Mouse (Mus musculus): Measurements from ENCODE around the gene Cdh6.

Gene Cdh6

DNA sequence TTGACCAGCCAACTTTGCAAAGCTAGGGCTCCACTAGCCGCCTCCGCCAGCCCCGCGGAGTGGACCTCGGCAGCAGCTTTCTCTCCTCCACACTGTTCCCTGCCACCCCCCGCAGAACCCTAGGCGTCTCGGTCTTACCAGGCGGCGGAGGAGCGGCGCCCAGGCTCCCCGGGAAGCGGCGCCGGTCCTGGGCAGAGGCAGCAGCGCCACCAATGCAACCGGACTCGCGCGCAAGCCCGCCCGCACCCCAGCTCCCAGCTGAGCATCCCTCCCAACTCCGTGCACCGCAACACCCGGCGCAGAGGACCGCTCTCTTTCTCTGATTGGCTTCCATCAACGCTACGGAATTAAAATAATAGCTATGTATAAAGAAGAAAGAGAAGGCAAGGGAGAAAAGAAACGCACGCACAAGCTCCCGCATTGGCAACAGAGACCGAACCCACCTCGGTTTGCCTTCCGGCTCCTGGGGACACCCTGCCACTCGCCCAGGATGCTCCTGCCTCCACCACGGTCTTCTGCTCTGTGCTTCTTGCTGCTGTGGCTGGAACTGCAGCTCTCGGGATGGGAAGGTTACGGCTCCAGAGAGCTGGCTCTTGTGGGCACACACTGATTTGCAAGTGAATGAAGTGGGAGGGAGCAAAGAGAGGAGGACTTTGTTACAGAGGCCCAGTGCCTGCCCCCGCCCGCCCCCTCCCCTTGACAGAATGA lies at the start of gene Cdh6:
TSS of gene Cdh6 (minus strand) at position 605 of the 708 bp plus-strand sequence.
- peak; percentile 17 for DNase-seq (ENCODE audit: low spot score)

DNA sequence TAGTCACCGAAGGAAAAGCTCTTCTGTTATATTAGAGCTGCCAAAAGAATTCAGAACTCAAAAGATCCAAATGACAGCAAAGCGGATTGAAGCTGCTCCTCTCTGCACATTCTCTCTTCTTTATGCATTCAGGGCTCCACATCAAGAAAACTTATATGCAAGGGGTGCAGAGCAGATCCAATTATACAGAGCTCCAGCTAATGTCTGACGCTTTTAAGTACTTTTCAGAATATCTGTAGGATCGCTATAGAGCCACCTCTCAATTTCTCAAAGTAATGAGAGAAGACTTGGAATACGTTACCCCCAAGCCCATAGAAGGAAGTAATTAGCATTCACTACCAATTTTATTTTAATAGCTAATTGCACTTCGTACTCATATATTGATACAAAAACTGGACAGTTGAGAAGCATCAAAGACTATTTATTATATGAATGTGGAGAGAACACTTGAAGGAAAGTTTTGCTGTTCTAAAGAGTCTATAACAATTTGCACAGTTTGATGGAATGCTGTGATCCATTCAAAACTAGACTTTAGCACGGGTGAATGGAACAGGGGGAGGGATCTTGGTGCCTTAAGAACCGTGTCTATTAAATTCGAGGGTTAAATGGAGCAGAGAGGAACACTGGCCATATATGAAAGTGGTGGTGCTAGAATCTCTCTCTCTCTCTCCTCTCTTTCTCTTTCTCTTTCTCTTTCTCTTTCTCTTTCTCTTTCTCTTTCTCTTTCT lies 46.4 kb upstream of the Cdh6 start:
- DNase-seq (ENCODE audit: low spot score), result no peak

DNA sequence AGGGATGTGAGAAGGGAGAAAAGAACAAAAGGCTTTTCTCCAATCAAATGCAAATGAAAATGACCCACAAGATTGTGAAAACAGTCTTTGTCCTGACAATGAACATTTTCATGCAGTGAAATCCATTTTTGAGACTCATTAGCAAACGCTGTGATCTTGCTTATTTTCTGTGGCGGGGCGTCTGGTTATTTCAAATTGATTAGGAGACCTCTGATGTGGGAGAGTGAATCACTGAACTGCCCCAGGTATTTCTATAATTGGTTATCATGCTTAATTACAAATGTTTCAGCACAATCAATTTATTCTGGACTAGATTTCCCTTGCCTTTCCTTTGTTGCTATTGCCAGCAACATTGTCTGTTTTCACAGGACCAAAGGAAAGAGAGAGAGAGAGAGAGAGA lies 44.3 kb upstream of the Cdh6 start:
- no peak for DNase-seq (ENCODE audit: low spot score)

DNA sequence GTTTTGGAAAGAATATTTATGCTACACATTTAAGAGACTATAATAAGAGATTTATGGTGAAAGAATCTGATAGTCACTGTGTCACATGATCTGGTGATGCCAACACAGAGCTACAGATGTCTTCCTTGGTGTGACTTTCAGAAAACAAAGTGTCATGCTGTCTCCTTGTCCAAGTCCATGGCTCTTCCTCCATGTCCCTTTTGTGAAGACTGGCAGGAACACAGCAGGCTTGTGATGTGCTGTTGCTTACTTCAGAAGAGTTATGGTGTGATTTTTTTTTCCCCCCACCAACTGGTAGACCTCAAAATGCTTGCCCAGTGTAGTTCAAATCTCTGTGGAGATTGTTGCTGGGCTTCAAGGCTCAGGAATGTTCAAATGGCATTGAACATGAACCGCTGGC lies 43.7 kb upstream of the Cdh6 start:
- DNase-seq (ENCODE audit: low spot score), result no peak

DNA sequence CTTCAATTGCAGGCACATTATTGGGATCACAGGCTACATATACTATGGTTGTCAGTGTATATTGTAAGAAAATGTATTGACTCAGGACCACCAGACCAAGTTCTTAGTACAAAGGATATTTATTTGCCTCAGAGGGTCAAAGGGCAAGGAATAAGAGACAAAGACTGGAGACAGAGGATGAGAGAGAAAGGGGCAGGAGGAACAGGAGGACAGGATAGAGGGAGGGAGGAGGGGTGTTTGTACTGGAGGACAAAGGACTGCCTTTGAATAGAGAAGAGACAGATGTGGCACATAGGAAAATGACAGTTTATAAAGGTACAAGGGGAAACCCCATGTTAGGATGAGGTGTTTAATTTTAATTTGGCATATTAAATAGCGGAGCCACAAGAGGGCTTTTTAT lies 39.5 kb upstream of the Cdh6 start:
- DNase-seq (ENCODE audit: low spot score), result no peak

DNA sequence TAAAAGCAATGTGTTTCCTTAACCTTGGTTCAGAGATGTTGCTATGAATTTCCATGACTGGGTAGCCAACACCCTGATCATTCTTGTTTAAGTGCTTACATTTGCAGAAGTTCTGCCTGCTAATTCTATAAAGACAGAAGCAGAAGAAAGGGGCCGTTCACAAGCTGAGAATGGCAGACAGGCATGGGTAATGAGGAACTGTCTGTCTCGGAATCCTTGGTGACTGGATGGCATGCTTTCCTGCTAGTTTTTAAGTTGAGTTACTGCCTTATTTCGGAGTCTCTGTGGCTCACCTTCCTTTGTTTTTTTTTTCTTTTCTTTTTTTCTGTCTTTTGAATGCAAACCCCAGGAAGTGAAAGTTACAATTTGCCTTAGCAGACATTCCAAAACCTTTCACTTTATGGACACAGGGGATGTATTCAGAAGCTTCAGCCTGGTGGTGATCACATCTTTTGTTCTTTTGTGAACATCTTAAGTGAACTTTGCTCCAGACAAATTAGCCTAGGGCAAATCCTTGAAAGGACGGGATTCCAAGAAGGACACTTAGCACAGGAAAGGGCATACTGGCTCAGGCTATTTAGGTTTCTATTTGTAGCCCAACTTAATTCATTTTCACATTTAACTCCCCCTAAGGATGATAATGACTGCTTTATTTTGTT lies 38.7 kb upstream of the Cdh6 start:
- no peak for DNase-seq (ENCODE audit: low spot score)

DNA sequence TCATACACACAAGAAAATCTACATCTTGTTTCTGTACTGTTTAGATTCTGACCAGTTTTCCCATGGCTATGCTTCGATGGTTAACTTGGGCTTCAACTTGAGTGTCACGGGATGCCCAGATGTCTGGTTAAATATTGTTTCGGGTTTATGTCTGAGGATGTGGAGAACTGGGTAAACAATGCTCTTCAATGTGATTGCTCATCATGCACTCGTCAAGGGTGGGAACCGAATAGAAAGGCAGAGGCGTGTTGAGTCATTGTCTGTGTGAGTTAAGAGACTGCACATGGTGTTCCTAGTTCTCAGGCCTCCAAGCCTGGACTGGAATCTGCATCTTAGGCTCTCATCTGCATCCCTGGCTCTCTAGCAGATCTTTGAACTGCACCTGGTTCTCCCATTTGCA lies 36.7 kb upstream of the Cdh6 start:
- no peak for DNase-seq (ENCODE audit: low spot score)

DNA sequence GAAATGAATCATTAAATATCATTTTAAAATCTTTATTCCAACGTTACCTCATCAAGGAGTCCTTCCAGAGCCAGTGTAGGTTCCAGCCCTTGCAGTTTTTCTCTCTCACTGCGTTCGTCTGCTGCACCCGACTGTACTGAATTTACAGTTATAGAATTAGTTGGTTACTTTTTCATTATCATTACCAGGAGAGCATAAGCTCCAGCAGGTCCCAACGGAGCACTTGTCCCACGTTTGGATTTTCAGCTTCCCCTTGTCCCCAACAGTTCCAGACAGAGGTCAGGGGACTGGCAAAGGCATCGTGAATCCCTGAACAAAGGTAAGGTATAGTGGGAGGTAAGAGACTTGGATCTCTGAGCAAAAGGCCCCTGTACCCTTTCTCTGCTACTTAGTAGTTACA lies 35.2 kb upstream of the Cdh6 start:
- DNase-seq (ENCODE audit: low spot score), result no peak

DNA sequence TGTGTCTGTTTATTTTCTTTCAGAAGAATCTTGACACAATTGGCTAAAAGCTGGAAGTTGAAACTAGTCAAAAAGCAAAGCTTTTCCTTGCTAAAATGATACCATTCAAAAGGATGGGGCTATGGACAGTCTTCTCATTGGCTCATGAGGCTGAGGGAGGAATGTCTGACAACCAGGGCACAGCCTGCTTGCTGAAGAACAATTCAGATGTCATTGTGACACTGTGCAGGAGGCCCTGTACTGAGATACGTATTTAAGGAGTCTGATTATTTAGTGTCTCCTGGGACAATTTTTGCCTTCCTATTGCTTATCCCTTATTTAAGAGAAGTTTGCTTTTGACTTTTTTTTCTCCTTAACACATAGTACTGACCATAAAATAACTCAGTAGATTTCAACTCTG lies 22.8 kb upstream of the Cdh6 start:
- DNase-seq (ENCODE audit: low spot score), result no peak

DNA sequence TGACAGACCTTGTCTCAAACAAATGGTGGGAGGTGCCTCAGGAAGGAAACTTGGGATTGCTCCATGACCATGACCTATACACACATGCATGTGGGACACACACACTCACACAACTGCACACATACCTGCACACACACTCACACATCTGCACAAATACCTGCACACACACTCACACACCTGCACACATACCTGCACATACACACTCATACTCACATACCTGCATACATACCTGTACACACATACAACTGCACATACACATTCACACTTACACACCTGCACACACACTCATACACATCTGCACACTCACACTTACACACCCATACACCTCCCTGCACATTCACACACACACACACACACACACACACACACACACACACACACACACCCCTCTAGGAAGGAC lies 20.6 kb upstream of the Cdh6 start:
- no peak for DNase-seq (ENCODE audit: low spot score)

DNA sequence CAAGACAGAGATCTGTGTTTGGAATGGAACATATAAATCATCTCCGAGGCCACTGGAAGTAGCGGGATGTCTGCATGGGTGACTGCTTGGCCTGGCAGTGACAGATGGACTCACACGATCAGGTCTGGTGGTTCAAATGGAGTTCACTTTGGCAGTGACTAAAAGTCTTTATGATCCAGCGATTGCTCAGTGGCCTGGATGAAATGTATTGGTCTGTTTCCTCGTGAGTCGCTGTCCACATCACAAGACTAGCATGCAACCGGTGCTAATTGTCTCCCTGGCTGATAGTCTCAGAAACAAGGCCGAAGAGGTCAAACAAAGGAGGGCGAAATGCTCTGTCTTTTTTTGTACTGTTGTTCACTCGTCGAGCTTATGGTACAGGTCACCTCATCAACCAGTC lies 19.6 kb upstream of the Cdh6 start:
- no peak for DNase-seq (ENCODE audit: low spot score)

DNA sequence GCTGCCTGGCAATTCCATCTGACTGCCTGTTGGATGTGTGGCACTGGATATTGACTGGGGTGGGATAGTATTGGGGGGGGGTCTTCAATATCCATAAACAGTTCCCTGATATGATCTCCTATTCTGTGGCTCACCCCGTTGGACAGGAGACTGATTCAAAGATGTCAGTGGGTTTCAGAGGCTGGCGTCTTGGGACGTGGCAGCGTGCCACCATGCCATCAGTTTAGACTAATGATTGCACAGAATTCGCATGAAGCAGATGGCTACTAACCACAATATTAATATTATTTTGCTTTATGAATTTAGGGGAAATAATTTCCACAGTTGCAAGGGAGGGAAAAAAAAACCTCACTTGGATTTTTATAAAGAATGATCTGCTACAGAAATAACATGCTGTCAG lies 10.2 kb upstream of the Cdh6 start:
- no peak for DNase-seq (ENCODE audit: low spot score)

DNA sequence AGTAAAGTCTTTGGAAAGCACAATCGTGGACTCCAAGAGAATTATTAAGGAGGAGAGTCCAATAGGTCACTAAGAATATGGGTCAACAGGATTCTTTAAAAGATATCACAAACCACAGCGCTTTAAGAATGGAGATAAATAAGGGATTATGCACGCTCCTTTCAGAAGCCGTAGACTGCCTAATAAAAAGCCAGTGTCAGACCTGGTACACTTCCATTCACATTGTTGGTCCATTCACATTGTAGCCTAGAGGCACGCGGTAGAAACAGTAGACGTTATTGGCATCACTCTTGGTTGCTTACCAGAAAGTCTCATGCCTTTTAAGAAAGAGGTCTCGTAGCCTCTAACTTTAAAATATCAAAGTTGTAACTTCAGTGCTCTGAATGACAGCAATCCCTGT lies 8.0 kb upstream of the Cdh6 start:
- no peak for DNase-seq (ENCODE audit: low spot score)

DNA sequence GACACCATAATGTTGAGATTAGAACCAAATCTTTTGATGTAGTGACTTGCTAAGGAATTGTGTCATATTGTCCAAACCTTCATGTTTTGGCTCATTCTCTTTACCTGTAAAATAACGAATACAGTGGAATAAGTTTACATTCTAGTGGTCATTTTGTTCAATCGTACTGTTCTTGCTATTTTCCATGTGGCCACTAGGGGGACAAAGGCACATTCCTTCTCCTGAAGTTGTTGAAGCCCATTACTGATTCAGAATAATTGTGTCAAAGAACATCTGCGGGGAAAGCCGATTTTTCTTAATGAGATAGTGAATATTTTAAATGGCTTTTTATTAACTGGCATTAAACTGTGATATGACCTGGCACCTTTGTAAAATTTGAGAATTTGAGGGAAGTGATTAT lies 7.5 kb upstream of the Cdh6 start:
- DNase-seq (ENCODE audit: low spot score), result no peak

DNA sequence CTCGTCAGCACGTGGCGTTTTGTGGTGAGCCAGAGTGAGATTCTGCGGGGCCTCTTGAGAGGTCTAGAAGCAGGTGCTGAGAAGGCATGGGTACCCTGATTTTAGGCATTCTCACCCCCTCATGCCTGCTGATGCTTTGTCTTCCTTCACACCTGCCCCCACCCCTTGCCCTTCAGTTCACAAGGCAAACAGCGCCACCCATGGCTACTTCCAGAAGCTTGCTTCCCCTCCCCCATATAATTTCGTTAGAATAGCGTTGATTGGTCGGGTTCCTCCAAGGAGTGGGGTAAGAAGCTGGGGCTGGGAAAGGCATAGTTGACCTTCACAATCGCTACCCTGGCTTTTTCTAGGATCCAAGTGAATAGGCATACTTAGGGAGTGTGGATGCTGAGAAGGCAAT lies 2.5 kb upstream of the Cdh6 start:
- no peak for DNase-seq (ENCODE audit: low spot score)

DNA sequence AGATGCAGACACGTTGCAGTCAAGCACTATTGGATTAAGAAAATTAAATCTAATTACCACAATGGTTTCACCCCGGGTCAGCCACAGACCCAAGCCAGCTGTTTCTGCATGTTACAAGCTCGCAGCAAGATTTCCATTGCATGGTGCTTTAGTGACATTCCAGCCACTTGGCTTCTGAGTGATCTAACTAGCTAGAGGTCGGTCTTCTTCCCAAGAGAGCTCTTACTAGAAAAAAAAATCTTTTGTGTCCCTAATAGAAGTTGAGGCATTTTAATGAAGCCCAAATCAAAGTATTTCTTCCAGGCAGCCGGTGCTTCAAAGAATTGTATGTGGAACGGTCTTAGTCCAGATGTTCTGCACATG lies 1.1 kb upstream of the Cdh6 start:
- no peak for DNase-seq (ENCODE audit: low spot score)

DNA sequence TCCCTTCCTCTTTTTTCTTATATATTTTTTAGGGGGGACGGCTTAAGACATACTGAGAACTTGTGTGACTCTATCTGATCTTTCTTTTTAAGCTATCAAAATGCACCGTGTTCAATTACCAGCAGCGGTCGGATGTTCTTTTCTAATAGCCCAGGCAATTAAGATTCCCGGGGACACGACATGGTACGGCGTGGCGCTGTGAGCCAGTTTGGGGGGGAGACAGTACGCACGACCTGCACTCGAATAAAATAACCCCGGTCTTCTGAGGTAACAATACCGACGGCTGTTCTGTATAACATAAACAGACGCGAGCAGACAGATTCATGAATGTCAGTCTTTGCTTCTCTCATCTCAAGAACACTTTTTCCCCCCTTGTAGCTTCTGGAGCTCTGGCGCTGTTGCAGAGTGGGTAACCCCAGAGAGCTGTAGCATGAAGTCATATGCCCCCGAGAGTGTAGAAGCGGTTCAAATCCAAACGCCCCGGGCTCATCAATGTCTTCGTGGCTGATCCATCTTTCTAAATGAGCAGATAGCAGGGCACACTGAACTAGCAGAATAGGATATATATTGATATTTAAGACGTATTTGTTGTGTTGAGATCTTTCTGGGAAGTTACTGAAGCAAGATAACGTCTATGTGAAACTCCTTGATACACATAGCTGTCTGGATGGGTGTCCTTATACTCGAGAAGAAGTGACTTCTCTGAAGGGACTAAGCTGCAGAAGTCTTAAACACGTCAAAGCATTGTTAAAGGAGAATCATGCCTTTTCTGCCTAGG lies 554 bp upstream of the Cdh6 start:
- DNase-seq (ENCODE audit: low spot score), result no peak

DNA sequence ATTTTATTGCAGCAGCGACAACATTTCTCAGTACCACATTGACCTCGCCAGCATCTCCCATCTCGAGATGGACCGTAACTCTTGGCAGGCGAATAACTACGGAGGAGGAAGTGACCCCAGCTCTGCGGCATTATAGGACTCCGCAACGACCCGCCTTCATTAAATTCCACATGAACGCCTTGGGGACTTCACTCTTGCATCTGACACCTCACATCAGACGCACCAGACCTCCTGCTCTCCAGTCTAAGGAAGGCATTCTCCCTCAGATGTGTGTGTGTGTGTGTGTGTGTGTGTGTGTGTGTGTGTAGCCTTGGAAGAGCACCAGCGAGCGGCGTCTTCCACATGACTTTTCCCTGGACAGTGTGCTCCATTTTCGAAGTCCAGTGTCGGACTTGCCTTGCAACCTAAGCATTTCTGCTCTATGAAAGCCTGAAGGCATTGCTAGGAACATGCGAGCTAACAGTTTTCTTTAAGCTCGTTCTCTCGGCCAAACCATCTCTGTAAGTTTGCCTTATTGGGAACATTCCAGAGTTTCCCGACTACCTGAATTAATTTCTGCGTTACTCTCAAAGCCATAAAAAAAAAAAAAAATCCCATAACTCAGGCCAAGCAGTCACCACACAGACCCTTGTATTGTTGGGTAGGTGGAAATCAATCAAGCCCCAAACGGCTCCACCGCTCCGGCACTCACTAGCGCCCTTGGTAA lies 957 bp downstream of the Cdh6 start:
- no peak for DNase-seq (ENCODE audit: low spot score)

DNA sequence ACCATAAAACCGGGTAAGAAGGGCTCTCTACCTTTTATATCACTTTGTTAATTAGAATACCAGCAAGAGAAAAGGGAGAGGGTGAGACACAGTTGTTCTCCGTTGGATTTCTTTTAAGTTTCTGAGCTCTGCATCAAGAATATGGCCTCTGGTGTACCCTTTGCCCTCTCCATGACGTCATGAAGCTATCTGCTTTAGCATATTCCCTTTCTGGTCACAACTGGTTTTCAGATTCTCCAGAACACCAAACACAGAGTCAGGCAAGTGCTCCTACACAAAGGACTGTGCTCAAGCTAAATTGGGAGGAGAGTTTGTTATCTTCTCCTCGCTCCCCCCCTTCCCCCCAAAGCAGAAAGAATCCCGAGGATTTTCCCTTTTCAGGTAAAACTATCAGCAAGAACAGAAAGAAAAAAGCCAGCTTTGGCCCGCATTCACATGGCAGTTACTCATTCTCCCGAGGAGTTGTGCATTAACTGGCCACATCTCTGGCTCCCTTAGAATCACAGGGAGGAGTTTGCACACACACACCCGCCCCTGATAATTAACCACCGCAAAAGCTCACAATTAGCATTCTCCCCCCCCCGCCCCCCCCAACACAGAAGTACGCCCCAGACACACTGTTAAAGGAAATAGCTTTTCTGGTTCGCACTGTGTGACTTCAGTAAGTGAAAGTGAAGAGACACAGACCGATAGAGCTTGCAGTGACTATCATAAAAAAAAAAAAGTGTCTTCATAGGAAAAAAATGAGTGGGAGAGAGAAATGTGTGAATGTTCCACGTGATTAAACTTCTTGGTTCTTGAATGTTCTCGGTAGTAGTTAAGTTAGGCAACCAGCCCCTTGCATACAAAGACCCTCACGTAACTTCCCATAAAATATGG lies 1.8 kb downstream of the Cdh6 start:
- DNase-seq (ENCODE audit: low spot score), result no peak

DNA sequence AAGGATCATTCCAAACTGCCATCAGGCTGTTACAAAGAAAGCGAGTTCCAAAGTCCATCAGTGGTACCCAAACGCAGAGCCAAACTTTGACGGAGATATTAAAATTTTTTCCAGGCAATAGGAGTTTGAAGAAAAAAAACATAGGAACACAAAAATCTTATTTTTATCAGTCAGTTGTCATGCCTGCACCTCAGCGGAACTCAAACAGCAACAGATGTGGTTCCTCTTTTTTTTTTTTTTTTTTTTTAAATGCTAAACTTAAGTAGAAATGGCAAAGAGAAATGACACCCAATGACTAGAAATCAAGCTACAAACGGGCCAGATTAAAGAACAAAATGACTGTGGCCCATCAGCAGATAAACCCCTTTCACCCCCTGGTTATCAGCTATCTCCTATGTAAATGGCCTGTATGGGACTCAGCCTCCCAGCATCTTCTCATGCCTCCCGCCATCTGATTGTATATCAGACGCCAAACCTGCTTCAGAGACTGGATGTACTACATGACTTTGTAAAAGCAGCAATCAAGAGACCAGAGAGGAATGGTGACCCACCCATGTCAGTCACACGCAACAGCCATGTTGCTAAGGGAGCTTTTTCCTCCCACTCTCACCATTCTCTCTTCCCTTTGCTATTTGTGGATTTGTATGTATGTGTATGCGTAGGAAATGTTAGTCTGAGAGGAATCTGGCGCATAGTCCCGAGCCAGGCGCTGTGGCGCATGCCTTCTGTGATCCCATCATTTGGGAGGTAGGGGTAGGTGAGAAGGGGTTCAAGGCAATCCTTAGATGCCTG lies 8.2 kb downstream of the Cdh6 start:
- no peak for DNase-seq (ENCODE audit: low spot score)

Data from ovary, postnatal 14 days (tissue).